Mouse (Mus musculus): Measurements from ENCODE around the gene Gstt4.

DNA sequence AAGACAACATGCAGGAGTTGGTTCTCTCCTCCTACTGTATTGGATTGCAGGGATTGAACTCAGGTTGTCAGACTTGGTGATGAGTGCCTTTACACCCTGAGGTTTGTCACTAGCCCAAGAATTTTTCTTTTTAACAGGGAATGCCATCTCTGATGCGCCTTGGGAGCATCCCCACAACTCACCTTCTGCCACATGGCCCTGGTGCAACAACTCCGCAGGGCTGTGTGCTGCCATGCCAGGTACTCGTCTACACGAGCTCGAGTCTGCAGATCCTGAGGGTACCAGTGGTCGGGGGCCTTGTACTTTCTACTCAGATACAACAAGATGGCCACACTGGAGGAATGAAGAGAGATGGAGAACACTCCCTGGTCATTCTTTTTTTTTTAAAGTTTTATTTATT lies 45.8 kb downstream of the Gstt4 start:
- no peak for TF ChIP-seq CTCF (IDR thresholded peaks at IDR 0.05; ENCODE audit: borderline replicate concordance, insufficient read depth, low read length)
- no peak for TF ChIP-seq POLR2A (IDR thresholded peaks at IDR 0.05; ENCODE audit: low read depth, low read length)
